Mouse (Mus musculus): Measurements from ENCODE around the gene Erp27. TPM values are rescaled to one million over a fixed set of nuclear protein-coding genes. Genes with fewer than 3 reads are reported as not detected.

Erp27 gene
- polyA plus RNA-seq, 1 experiment, result 0.32 TPM

DNA sequence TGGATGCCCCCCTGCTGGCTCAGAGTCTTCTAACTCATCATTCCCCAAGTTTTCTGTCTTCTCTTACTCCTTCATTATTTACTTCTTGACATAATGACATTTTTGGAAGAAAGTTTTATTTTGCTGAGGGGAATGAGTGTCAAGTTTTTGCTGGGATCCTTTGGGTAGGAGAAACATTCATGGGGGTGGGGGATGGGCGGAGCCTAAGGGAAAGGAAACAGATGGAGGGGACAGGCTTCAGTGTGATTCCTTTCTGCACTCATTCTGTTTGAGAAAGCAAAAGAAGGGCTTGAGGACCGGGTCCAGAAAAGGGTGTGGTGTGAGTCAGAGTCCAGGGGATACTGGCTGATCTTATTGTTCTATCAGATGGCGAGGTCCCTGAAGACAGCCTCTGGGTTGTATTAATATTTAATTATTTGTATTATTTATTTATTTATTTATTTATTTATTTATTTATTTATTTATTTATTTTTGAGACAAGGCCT lies 38.5 kb downstream of the Erp27 start:
- no peak for DNase-seq (ENCODE audit: low read depth, low spot score)
- 57% methylated on average over 3 of the region's 3 CpGs for WGBS

DNA sequence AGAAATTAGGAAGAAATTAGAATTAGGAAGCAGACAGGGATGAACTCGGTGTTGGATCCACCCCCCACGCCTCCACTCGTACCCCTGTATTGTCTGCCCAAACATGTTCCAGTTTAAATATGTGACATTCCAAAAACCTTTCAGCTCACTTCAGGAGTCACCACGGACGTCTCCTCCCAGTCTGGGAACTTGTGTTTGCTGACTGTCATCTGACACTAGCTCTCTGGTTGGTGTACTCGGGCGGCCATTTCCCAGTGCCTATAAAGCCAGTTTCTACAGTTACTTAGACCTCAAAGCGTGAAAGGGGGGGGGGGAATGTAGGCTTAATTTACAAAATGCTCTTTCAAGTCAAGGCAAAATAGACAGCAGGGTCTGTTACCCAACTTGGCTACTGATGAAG lies 40.3 kb downstream of the Erp27 start:
- no peak for DNase-seq (ENCODE audit: low read depth, low spot score)
- WGBS, result 72% methylated on average over 8 of the region's 8 CpGs

DNA sequence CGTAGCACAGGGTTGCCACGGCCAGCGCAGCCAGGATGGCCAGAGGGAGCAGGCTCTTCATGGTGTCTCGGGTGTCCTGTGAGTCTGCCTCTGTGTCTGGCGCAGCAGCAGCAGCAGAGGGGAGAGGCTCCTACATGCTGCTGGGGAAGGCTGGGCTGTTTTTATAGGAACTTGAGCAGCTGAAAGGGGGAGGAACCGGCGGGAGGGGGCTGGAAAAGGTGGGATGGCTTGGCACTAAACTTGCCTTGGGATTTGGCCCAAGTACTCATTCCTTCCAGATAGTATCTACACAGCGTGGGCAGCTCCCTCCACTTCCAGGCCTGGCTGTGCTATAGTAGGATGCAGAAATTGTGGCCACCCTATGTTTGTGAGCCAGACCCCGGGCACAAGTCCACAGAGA lies 46.3 kb downstream of the Erp27 start, which contains the start of gene Mgp:
Gene Mgp, minus strand, starts transcription at position 154 of the 400 bp plus-strand sequence.
- DNase-seq (ENCODE audit: low read depth, low spot score), result no peak
- 39% methylated on average over 9 of the region's 9 CpGs for WGBS

DNA sequence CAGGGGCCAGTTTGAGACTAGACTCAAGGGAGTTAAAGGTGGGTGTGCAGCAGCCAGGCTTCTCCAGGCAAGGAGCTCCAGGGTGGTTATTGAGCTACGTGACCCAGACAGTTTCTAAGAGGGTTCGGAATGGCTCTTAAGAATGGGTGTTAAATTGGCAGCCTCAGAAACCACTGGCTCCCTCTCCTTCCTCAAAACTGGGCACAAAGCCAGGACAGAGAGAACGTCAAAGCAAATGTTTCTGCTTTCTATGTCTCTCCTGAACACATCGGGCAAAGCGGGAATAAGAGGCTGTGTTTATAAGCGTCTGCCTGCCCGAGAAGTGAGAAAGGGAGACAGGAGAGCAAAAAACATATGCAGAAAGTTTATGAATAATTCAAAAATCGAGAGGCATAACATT lies 47.4 kb downstream of the Erp27 start:
- no peak for DNase-seq (ENCODE audit: low read depth, low spot score)
- 39% methylated on average over 8 of the region's 8 CpGs for WGBS

DNA sequence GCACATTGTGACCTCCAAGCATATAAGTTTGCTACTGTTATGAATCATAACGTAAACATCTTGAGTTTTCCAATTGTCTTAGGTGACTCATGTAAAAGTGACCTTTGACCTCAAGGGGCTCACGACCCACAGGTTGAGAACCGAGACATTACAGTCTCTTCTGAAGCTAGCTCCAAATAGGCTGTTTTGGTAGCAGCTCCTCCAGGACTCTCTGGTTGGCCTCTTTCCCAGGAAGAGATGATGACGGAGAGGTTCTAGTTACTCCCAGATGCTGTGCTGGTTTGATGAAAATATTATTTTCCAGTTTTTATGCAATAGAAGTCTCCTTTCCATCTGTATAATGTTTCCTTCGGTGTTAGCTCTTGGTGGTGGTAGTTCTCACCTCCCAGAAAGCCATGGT lies 53.1 kb downstream of the Erp27 start:
- WGBS, result 54% methylated on average over 5 of the region's 5 CpGs
- DNase-seq (ENCODE audit: low read depth, low spot score), result no peak

DNA sequence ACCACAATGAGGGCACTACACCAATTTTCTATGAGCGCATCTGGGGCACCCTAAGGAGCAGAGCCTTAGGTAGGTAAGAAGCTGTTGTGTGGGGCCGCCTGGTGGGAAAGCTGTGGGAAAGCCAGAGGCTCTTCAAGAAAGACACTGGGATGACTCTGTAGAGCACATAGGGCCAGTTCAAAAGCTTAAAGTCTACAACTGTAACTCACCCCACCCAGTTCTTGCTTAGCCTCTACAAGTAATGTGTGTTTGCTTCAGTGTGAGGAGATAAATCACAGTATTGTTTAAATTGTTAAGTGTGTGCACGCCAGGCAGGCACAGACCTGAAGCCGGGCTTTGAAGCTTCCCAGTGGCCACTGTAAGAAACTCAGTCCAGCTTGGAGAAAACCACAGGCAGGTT lies 55.8 kb downstream of the Erp27 start:
- no peak for DNase-seq (ENCODE audit: low read depth, low spot score)
- WGBS, result 65% methylated on average over 4 of the region's 4 CpGs

DNA sequence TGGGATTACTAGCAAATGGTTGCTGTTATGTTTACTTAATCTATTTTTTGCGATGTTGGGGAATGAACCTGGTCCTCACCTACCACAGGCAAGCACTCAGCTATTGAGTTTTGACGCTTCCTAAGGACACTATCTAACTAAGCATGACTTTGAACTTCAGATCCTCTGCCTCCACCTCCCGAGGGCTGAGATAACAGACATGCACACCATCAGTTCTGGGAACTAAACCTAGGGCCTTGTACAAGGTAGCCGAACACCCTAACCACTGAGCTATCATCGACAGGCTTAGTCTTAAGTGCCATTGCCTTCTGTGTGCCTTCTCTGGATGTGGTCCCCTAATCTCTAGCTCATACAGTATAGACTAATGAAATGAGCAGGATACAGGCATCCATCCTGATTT lies 56.6 kb downstream of the Erp27 start:
- DNase-seq (ENCODE audit: low read depth, low spot score), result no peak
- 90% methylated on average over 5 of the region's 5 CpGs for WGBS

DNA sequence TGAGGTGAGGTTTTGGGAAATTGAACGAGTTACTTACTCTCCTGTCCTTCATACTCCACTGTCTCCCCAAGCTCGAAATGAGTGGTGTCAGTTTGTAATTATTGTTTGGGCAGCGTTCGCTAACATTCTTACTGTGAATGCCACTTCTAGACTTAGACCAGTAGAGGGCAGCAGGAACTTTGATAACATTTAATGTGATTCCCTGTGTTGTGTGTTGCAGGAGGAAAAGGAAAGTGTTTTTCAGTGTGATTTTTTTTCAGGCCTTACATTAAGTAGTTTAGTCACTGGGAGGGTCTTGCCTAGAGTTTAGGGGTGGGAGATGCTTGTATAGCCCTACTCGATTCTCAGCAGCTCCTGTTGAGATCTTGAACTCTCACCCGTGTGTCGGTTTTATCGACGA lies 61.0 kb downstream of the Erp27 start:
- DNase-seq (ENCODE audit: low read depth, low spot score), result peak; percentile 42
- 35% methylated on average over 9 of the region's 9 CpGs for WGBS

DNA sequence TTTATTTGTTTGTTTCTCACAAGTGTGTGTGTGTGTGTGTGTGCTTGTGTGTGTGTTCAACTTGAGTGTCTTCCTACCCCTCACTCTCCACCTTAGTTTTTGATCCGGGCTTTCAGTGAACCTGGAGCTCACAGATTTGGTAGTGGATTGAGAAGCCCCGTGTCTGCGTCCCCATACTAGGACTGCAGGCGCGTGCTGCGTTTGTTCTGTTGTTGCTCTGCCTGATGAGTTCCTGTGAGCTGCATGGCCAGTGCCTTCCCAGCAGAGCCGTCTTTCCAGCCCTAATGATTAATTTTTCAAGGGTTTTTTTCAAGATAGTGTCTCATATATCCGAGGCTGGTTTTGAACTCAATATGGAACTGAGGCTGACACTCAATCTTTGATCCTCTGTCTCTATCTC lies 63.6 kb downstream of the Erp27 start:
- no peak for DNase-seq (ENCODE audit: low read depth, low spot score)

DNA sequence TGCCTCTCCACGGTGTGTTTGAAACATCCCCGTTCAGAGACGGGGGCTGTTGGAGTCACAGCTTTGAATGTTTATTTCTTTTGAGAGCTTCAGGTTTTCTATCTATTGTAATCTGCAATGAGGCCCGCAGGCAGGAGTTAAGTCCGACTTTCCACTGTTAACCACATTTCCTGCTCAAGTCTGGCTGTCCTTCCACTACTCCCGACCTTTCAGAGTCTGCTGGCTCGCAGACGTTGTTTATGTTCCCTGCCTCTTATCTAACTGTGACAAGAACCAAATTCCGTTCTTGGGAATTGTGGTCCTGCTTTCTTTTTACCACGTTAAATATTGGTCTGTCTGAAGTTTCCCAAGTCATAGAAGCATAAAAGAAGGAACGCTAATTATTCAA lies 64.1 kb downstream of the Erp27 start:
- WGBS, result 30% methylated on average over 11 of the region's 11 CpGs
- no peak for DNase-seq (ENCODE audit: low read depth, low spot score)

More for the DNA sequence above, 63.6 kb downstream of the Erp27 start:
- 72% methylated on average over 8 of the region's 8 CpGs for WGBS

Other genes with a start within 250 kb of the Erp27 start
- 75.9 and 98.3 TPM in 2 replicates for gene Gucy2c, start 140.4 kb downstream of the Erp27 start, polyA plus RNA-seq (2012; rRNA removed)
- 2.2 and 2.6 TPM in 2 replicates for gene Hist4h4, start 117.8 kb downstream of the Erp27 start, polyA plus RNA-seq (2012; rRNA removed)
- 221 and 301 TPM in 2 replicates for gene H2afj, start 113.9 kb downstream of the Erp27 start, polyA plus RNA-seq (2012; rRNA removed)
- 0.12 and 0.19 TPM in 2 replicates for gene BC049715, start 94.6 kb downstream of the Erp27 start, polyA plus RNA-seq (2012; rRNA removed)
- gene Wbp11, start 93.9 kb downstream of the Erp27 start, polyA plus RNA-seq (2012; rRNA removed), result 26.9 and 30.0 TPM in 2 replicates
- not detected in 2 replicates for gene Smco3, start 86.7 kb downstream of the Erp27 start, polyA plus RNA-seq (2012; rRNA removed)
- 0.60 and 0.64 TPM in 2 replicates for gene Art4, start 64.4 kb downstream of the Erp27 start, polyA plus RNA-seq (2012; rRNA removed)
- gene Mgp, start 46.4 kb downstream of the Erp27 start, polyA plus RNA-seq (2012; rRNA removed), result 209 and 260 TPM in 2 replicates
- gene Pde6h, start 1.7 kb upstream of the Erp27 start, polyA plus RNA-seq (2012; rRNA removed), result 0.01 TPM in 1 of 2 replicates, not detected in the other
- 54.6 and 61.2 TPM in 2 replicates for gene Arhgdib, start 19.7 kb upstream of the Erp27 start, polyA plus RNA-seq (2012; rRNA removed)
- 2.9 and 3.8 TPM in 2 replicates for gene Rerg, start 248.3 kb upstream of the Erp27 start, polyA plus RNA-seq (2012; rRNA removed)